Mouse (Mus musculus) right cerebral cortex, postnatal 14 days (tissue): ENCODE measurements at regions not wholly inside any gene's neighbourhood (a gene's known extent, or its start where the extent isn't known, plus 50 kb on each side); places are given as distances from the start of the nearest gene placed in this dataset.

Source experiments
- DNase-seq: peaks from one replicate; pipeline ENCODE4 v3.0.0; 2022

DNA sequence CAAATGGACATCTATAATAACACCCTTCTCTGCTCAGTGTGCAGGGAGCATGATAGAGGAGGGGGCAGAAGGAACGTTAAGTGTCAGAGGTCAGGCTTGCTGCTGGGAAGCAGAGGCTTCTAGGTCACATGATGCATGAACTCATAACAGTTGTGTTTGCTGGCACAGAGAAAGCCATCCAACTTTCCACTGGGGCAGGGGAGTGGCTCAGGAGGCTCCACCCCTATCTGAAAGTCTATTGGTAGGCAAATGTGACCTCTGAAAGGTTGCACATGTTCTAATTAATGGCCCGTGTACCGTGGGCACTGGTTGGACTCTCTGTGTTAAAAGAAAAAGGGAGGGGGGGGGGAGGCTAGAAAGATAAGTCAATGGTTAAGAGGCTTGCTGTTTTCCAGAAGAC is 224.6 kb downstream of the Slc16a7 start:
- no peak for DNase-seq

DNA sequence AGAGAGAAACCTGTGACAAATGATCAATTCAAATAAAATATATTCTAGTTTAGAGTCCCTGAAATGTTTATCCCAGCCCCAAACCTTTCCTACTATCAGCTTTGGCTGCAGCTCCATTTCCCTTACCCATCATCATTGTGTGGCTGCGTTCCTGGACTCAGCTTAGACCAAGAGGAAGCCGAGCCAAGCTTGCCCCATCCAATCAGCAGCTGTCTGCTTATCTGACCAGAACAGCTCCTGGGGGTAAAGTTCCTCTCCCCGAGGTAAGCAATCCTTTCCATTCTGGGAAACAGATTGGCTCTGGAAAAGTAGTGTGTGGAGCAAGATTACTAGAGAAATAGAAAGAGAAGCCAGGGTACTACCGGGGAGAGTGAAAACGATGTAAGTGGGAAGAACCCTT is 228.2 kb downstream of the Slc16a7 start:
- DNase-seq = no peak

DNA sequence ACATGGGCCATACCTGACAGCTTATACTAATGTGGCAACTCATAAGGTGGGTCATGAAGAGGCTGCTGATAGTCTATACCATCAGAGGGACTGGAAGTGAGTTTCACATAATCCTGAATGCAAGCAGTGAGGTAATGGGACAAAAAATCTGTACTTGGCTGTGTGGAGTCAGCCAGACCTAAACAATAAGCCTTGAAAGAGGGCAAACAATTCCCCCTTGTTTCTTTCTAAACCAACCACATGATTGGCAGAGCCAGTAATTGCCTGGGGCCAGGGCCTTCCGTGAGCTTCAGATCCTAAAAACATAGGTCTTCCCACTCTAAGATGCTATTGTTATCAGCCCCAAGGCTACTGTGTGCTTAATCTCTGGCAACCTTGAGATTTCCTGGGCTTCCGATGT is 240.5 kb downstream of the Slc16a7 start:
- DNase-seq = no peak

DNA sequence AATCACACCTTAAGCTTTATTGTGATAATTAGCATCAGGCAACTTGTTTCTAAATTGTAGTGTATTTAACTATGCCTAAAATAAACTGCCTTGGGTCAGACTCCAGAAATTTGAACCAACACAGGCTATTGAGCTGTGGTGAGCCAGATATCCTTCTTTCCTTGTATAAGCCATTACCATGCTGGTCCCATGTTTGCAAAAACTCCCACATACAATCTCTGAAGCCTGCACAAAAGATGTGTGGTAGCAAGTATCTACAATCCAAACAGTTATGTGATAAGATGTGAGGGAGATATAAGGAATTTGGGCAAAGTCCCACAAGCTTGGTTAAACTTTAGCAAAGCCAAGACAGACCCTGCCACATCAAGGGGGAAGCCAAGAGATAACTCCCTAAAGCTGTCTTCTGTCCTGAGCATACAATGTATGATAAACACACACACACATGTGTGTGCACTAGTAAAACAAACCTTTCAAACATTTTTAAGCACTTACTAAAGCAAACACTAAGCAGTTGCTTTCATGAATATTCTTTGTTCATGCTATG is 242.0 kb downstream of the Slc16a7 start:
- DNase-seq = no peak

DNA sequence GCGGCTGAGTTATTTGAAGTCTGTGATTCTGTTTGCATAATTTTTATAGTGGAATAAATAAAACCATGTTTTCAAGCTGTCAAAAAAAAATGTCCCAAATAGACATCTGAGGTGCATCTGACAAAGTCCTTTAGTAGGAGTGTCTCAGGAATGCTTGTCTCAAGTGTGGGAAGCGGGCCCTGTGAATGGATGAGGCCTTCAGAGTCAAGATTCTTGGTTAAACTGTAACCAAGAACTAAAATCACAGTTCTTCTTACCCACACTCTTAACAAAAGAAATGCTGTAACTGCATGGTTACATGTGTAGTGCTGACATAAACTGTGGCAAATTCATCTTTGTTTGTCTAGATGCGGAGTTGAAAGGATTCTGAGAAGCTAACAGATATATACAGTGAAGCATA is 242.9 kb downstream of the Slc16a7 start:
- no peak for DNase-seq

DNA sequence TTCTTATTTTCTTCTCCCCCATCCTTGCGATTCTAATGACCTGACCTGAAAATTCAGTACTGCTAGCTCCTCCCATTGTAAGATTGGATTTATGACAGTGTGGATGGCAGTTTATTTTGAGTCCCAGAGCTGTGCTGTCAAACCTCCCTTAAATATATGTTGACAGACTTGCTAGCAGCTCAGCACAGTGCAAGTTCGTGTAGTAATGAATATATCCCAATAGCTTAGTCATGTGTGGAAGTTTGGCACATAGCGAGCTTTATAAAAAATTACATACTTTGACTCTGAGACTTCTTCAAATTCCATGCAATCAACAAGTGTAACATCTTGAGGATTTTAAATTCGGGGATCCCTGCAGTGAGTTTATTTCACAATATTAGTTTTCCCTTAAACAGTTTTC is 243.5 kb downstream of the Slc16a7 start:
- DNase-seq = no peak

DNA sequence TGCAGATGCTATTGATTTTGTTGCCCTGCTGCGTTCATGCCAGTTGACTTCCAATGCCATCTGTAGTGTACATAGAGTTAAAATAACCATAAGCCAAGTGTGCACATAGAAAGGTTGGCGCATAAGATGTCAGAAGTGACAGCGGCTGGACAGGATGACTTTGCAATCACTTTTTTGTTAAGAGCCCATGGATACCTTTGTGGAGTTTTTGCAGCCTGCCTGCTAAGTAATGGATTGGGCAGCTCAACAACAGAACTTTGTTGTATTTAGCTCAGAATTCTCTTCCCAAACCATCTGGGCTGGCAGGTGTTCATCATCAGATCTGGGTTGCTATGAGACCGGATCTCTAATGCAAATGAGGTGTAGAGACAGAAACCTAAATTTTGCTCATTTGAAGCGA is 267.5 kb downstream of the Slc16a7 start:
- DNase-seq = peak; percentile 35

DNA sequence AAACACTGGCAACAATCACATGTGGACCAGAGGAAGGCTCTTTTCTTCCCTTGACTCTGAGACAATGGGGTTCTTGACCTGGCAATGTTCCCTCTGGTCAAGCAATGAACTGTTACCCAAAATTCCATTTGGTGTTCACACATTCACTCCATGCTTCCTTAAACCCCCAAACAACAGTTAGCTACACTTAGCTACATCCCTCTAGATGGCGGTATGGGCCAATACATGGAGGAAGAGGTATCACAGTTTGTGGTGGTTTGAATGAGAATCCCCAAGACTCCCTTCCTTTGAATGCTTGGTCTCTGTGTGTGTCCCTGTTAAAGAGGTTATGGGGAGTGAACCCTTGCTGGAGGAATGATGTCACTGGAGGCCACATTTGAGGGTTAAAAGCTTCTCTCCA is 274.9 kb downstream of the Slc16a7 start:
- DNase-seq = no peak

DNA sequence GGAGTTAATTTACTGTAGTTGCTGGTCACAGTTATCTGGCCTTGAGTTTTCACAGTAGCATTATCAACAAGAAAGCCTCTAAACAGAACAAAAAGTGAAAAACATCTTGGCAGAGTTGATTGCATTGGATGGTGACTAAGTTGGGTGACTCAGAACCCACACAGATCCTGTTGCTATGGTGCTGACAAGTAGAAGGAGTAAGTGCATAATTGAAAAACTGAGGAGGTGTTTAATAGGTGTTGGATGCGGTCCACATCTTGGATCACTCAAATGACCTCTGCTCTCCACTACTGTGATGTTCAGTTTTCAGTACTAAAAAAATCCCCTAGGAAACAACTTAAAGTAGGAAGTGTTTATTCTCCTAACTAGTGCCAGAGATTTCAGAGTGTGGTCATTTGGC is 280.3 kb downstream of the Slc16a7 start:
- no peak for DNase-seq

DNA sequence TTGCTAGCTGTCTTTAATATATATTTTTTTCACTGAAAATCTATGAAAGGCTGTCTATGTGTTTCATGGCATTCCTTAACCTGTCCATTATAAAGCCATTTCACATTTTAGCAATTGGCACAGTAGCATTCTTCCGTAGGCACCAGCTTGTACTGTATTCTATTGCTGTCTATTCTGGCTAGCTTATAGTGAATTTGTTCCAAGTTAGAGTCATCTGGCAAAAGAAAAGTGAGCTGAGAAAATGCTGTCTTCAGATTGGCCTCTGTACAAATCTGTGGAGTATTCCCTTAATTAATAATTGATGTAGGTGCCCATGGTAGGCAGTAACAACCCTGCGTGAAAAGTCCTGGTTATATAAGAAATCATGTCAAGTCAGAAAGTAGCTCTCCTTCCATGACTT is 304.3 kb downstream of the Slc16a7 start:
- DNase-seq = no peak

DNA sequence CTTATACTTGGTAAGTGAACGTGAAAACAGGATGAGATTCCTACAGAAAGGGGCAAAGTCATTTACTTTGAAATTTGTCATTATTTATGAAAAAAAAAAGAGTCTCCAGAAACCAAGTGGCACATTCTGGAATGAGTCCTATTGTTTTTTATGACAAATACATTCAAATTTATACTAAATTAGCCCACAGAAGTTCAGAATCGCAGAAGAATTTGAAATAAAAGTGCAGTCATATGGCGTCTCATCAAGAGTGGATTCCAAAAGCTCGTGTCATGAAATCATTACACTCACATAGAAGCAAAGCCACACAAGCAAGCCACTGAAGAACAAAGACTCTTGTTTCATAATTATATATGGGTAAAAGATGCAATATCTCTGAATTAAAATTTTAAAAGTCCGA is 316.9 kb downstream of the Slc16a7 start:
- no peak for DNase-seq

DNA sequence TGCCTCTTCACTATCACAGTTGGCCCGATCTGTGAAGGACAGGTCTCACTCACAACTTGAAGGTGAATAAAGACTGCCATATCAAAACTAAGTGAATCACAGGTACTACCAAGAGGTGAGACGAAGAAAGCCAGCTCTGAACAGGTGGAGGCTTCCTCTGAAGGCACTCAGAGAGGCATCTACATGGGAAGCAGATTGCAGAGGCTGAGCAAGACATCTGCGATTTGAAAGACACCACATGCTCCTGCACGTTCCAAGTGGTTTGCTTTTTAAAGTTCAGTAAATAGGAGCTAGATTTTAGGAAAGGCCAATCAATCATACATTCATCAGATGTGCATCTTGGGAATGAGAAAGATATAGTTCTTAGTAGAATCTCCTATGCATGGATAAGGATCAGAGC is 319.0 kb downstream of the Slc16a7 start:
- DNase-seq = no peak

DNA sequence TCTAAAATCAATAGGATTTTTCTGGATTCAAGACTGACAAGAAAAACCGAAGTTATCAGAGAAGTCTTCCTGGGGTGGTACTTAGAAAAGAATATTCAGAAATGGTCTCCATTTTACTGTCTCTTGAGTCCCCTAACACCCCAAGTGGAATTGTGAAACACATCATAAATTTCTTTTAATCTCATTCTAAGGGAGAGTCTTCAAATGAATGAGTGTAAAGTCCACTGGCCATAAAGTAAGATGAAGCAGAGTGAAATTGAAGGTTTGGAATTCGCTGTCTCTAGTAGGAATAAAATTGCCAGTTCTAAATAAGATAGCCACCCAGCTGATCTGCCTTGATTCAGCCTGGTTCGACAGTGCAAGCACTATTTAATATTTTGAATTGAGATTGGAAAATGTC is 350.0 kb downstream of the Slc16a7 start:
- no peak for DNase-seq

DNA sequence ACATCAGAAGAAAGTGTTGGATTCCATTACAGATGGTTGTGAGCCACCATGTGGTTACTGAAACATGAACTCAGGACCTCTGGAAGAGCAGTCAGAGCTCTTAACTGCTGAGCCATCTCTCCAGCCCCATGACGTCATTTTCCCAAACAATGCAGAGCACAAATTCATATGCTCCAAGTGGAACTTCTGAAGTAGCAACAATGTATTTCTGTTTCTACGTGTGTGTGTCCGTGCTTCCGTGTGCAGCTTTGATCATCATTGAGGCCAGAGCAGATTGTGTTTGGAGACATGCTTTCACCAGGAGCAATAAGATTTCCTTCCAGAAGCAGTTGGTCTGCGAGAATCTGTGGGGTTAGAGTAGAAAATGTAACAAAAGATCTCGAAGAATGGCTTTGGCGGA is 353.6 kb downstream of the Slc16a7 start:
- DNase-seq = no peak

DNA sequence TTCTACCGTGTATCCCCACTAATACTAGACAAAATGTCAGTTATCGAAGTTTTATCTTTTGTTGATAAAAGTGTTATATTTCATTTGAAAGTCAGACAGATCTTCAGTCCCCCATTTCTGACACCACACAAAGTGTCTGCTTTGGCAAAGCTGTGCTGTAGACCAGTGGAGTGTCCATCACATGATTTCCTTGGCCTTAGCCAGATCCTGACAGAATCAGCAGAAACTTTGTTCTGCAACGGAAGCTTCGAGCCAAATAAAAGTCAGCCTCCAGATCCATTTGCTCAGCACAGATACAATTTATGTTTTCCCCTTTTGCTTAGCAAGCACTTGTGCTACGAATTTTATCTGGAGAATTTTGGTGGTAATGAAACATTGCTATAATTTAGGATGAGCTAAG is 360.9 kb downstream of the Slc16a7 start:
- no peak for DNase-seq

DNA sequence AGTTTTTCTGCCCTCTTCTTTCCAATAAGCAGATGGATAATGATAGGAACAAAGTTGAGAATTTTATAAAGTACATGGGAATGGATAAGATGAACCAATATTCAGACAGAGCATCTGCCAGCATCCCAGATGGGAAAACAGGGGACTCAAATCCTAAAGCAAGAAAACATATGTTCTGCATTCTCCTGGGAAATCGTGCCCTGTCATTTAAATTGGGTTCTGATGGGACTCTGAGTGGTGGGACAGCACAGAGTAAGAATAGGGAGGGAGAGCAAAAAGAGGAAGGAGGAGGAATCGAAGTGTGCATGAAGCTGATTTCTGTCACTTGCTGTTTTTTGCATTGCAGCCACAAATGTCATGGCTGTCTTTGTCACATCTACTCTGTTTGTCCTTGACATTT is 362.4 kb downstream of the Slc16a7 start:
- no peak for DNase-seq
